Mouse (Mus musculus): Measurements from ENCODE around the gene Abca4.

The Abca4 gene

DNA sequence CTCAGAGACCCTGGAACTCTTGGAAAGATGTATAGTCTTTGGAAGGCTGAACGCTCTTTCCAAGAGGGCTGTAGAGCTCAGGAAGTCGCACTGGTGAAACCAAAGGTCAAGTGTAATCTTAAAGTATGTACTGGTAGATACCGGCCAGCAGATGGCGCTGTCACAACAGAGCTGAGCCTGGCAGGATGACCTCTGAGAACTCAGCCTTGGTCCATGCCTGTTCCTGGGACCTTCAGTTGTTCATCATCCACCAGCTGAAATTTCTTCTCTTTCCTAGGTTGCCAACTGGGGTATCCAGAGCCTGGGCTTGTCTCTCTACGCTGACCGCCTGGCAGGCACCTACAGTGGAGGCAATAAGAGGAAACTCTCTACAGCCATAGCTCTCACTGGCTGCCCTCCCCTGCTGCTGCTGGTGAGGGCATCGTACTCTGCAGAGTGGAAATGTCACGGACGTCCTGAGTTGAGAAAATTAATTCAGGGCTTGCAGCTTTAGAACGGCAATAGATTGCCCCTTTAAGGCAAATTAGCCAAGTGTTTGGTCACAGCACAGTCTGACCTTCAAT is 125.5 kb downstream of the Abca4 start:
- in situ Hi-C loops (cut with MseI, MboI), result no loop called here

- in situ Hi-C loops (cut with MseI, MboI), result no loop called here
These were observed 126.5 kb downstream of the Abca4 start for GRCm38 (mm10) chr3:122170621-122171309.

DNA sequence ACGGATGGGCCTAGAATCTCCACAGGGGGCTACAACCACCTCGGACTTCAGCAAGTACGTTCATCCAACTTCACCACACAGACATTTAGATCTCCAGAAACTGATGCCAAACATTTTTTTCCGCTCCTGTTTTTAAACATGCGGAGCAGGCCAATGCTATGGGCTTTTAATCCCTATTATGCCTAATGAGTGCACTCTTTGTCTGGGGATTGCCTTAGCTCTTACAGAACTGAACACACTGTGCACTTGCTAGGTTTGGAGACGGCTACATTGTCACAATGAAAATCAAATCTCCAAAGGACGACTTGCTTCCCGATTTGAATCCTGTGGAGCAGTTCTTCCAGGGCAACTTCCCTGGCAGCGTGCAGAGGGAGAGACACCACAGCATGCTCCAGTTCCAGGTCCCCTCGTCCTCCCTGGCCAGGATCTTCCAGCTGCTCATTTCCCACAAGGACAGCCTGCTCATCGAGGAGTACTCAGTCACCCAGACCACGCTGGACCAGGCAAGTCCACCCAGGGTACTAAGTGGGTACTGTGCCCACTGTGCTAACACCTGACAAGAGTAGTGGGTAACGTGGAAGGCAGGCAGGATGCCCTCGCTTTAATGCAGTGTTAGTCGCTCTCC is 129.4 kb downstream of the Abca4 start:
- in situ Hi-C loops (cut with MseI, MboI), result no loop called here

DNA sequence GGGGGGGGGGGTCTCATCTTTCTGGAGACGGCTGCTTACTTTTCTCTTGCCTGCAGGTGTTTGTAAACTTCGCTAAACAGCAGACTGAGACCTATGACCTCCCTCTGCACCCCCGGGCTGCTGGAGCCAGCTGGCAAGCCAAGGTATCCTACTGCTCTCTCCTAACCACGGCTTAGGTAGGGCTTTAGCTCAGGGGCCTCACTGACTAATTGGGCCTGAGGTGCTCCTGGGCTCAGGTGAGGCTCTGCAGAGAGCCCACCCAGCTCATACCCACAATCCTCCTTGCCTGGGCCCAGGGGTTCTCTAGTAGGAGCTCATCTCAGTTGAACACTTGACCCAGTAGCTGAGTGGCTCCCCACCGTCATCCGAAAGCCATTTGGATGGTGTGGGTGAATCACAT is 131.8 kb downstream of the Abca4 start:
- in situ Hi-C loops (cut with MseI, MboI), result no loop called here

DNA sequence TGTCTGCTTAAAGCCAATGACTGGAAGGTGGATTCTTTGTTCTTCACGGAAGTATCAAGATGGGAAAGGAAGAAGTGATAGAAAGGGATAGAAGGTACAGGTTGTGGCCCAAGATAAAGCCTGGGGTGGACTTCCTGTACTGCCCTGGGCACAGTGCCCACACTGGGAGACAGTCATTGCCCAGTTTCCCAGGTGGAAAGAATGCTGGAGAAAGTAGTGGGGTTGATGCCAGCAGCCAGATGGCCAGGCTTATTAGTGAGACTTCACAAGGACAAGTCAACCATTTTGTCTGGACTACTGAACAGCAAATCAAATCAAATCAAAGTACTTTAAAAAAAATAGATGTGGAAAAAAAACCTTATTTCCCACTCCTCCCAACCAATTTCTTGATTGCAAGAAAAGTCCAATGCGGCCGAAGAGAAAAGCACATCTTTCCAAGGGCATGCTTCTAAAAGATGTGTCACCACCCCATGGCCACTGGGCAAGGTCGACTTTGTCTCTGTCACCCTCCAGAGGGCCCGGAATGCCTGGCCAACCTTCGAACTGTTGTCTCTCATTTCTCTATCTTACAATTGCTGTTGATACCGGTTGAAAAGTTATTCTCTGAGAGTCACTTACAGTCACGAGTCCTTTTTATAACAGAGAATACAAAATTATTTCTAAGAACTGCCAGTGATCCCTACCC is 132.6 kb downstream of the Abca4 start:
- in situ Hi-C loops (cut with MseI, MboI), result no loop called here

DNA sequence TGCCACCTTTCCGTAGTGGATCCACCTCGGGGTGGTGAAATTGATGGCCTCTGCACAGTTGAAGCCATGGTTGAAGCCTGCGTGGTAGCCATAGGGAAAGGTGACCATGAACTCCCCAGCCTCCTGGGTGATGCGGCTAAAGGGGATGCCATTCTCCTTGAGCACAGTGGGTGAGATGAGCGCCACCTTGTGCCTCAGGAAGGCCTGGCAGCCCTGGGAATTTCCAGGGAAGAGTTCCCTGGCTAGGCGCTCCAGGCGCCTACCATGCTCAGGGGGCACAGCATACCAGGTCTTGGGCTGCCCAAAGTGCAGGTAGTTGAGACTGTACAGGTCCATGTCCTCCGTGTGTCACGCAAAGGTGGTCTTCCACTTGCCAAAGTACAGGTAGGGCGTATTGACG is 139.9 kb downstream of the Abca4 start:
- in situ Hi-C loops (cut with MseI, MboI), result no loop called here

DNA sequence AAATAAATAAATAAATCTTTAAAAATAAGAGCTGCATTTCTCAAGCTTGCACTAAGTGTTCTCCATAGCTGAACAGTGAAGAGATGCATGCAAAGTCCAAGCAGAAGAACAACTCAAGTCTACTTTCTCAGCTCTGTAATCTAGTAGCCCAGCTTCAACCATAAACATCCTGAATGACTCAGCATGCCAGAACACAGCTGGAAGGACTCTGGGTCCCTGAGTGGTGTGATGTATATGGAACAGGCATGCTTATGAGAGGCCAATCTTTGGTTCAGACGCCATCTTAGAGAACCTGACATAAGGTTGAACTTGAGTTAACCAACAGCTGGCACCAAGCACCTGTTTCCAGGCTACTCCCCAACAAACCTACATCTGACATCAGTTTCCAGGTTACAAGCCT is 142.7 kb downstream of the Abca4 start:
- in situ Hi-C loops (cut with MseI, MboI), result no loop called here

GRCm38 (mm10) chr3:122196621-122197298 is 152.5 kb downstream of the Abca4 start:
- in situ Hi-C loops (cut with MseI, MboI), result loop anchor here in 1 of 2 experiments (10.0 kb wide), 1 partner anchor 68 kb away; no protein-coding TSS in a partner anchor

DNA sequence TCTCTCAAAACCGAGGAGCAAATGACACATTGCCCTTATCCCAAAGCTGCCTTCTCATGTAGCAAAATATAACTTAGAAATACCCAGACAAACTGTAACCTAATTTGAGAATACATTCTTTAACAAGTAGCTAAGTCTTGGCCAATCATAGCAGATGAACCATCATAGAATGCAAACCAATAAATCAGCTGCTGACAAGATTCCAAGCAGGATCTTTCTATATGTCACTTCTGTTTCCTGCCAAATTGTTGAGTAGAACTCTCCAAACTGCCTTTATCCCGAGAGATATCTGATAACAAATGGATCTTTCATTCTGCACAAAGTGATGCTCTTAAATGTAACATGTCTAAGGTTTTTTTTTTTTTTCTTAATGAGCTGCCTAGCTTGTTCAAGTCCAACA is 154.3 kb downstream of the Abca4 start:
- in situ Hi-C loops (cut with MseI, MboI), result loop anchor here in 1 of 2 experiments (10.0 kb wide), 1 partner anchor 66 kb away; no protein-coding TSS in a partner anchor

GRCm38 (mm10) chr3:122198966-122199381 is 154.7 kb downstream of the Abca4 start:
- in situ Hi-C loops (cut with MseI, MboI), result loop anchor here in 1 of 2 experiments (10.0 kb wide), 1 partner anchor 66 kb away; no protein-coding TSS in a partner anchor

DNA sequence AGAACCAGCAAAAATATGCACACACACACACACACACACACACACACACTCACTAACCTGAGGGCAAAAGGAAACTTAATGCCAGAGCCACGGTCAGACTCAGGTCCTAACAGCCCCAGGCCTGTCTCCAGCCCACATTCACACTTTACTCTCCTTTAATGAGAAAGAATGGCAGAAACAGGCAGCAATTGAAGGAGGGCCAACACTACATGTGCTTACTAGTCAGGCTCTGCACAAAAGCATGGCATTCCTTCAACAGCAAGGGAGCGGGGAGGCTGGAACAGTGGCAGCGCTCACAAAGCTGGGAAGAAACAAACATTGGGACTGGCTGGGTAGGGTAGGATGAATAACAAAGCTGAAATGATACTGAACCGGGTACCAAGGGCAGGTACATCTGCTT is 155.4 kb downstream of the Abca4 start:
- in situ Hi-C loops (cut with MseI, MboI), result loop anchor here in 1 of 2 experiments (10.0 kb wide), 1 partner anchor 65 kb away; no protein-coding TSS in a partner anchor

DNA sequence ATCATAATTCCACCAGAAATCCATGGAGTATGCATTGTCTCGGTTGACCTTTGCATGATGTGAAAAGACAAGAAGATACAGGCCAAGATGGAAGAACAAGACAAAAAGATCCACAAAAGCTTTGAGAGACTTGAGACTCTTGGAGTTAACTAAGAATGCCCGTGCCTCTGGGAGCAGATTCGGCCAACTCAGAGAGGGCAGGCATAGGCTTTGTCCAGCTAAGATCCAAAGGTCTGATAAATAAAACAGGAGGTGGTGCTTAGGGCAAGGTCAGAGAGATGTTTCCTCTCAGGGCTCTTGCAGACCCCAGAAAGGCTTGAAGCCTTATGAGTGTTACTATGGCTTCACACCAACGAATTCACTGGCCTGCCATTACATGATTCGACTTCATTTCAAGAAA is 155.8 kb downstream of the Abca4 start:
- in situ Hi-C loops (cut with MseI, MboI), result no loop called here

DNA sequence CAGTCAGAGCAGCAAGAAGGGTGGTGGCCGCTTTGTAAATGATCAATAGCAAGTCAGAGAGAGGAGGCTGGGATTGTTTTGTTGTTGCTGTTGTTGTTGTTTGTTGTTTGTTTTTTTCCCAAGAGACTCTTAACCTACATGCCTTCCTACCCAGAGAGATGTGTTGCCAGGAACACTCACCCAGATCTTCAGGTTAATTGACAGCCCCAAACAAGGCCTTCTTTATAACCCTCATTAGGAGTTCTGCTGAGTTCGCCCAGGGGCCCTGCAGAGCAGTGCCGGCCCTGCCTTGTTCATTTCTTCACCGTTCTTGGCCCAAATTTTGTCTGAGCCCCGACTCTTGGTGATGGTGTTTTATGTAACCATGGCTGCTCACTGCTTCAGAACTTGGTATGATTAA is 156.2 kb downstream of the Abca4 start:
- in situ Hi-C loops (cut with MseI, MboI), result no loop called here

DNA sequence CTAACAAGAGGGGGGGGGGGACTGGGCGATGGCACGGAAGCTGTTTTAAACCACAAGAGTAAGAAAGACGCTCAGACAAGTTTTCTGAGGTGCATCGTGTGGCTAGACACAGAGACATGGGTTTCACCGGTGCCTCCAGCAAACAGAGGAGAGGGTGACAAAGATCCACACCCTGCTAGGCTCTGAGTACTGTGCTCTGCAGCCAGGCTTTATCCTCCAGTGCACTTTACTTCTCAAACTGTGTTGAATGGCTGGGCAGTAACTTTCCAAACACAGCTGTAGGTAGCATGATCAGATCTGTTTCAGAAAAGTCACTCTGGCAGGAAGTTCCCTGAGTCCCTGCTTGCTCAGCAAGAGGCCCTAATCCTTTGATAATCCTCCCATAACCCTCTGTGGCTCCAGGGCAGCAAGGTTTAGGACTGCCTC is 158.1 kb downstream of the Abca4 start:
- in situ Hi-C loops (cut with MseI, MboI), result no loop called here

- in situ Hi-C loops (cut with MseI, MboI), result no loop called here
These were observed 159.6 kb downstream of the Abca4 start for GRCm38 (mm10) chr3:122203675-122204329.

DNA sequence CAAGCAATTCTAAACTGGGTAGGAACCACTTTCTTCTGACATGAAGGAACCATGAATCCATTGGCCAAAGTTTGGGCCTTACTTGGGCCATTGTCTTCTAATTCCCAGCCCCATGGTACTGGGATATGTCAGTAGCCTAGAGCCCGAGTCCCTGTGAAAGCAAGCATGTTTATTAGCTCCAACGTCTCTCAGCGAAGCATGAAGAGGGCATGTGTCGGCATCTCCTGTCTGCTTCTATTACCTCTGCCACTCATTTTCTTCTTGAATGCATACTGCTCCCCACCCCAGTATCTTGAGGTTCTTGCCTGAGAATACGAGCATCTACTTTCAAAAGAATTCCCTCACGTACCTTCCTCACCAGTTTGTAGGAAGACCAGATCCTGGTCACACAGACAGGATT is 161.5 kb downstream of the Abca4 start:
- in situ Hi-C loops (cut with MseI, MboI), result no loop called here

- in situ Hi-C loops (cut with MseI, MboI), result no loop called here
These were observed 162.2 kb downstream of the Abca4 start for GRCm38 (mm10) chr3:122206279-122207070.

- in situ Hi-C loops (cut with MseI, MboI), result no loop called here
These were observed 163.5 kb downstream of the Abca4 start for GRCm38 (mm10) chr3:122207766-122208165.

DNA sequence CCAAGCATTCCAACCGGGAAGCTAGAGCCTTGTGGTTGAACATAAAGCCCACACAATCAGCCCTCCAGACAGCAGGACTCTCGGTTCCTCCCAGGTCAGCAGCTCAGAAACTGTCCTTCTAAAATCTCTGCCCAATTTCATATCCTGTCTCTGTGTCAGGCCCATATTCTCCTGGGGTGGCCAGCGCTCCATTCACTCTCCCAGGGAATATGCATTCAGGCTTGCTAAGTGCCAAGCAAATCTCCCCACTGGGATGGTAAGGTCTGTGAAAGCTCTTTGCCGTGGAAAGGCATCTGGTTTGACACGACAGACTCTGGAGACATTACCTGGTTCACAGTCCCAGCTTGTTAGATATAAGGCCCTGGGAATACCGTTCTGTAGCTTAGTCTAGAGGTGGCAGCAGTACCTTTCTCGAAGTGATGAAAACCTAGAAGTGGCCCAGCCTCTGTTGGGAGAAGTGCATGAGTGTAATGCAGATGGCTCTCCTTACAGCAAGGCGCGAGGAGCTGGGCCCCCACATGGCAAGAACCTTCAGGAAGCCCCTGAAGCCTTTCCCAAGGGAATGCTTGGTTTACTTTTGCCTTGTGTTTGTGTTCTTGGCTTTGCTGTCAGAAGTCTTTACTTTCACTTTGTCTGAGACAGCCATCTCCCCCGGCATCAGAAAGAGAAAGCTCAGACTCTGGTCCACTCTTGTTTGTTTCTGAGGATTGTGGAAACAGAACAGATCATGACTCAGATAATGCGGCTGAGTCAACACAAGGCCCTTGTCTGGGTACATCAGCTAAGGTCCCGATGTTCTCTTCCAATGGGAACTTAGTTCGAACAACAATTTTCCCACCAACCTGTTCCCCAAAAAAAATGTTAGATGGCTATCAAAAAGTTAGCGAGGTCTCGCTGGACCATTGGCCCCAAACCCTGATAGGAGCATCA is 164.3 kb downstream of the Abca4 start:
- in situ Hi-C loops (cut with MseI, MboI), result no loop called here
